Mouse (Mus musculus): Measurements from ENCODE around the gene Mamdc2. TPM values are rescaled to one million over a fixed set of nuclear protein-coding genes. Genes with fewer than 3 reads are reported as not detected.
A peak's percentile ranks its signal among the peaks of the same experiment; 100 is the strongest.

The Mamdc2 gene
- total and polyA plus RNA-seq, 3 experiments, result not detected

DNA sequence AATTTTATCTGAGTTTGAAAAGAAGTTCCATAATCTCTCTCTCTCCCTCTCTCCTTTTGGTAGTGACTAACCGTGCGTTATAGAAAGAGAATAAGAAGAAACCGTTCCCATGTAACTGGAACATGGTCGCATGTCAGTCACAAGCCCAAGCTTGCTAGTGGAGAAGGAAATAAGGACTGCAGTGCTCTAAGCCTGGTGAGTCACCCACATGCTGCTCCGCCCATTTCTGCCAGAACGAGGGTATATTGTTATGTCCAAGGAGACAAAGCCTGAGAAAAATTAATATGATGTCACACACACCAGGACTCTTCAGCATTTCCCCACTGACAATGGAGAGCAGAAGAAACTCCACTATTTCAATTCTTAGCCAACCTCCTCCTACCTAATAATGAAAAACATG, 93.5 kb downstream of the Mamdc2 start (continued):
- TF ChIP-seq MYC (IDR thresholded peaks at IDR 0.05; ENCODE audit: low read depth, low read length), result no peak
- no peak for TF ChIP-seq MXI1 (IDR thresholded peaks at IDR 0.05; ENCODE audit: low read depth, low read length)
- no peak for TF ChIP-seq TCF12 (IDR thresholded peaks at IDR 0.05; ENCODE audit: low read depth, low read length)
- no peak for TF ChIP-seq RAD21 (IDR thresholded peaks at IDR 0.05; ENCODE audit: low read depth, low read length)

DNA sequence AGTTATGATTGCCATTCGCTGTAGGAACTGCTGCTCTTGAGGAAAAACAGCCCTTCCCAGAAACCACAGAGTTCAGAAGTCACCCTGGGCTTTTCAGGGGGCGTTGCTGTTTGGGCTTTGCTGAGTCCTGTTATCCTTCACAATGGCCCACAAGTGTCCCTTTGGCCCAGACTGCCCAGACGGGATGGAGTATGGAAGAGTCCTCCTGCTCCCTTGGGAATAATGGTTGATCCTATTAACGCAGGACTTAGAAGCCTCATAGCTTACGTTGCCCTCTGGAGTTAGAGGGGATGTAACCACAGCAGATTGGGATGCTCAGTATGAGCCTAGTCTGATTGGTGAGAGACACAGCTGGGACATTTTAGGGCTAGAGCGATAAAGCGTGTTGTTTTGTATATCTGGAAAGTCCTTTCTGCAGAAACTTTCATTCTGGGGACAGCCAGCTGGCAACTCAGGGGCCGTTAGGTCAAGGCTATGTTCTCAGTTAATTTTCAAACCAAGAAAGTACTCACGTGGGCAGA, 94.3 kb downstream of the Mamdc2 start:
- peaks cover 3% of the 10 kb centered on the region; the same call in 1 of the 2 replicates for H3K9me3 ChIP-seq (replicated peaks; ENCODE audit: insufficient read depth, low read length)
- no peaks in the 10 kb centered on the region for H3K36me3 ChIP-seq (ENCODE audit: control insufficient read depth in 1 of 2, insufficient read depth in 2 of 2, low read length in 2 of 2)
- no peaks in the 10 kb centered on the region for H3K4me1 ChIP-seq (ENCODE audit: control insufficient read depth in 1 of 2, insufficient read depth in 2 of 2, low read length in 2 of 2)
- TF ChIP-seq POLR2AphosphoS2 (IDR thresholded peaks at IDR 0.05; ENCODE audit: low read length), result no peak
- TF ChIP-seq ZNF384 (IDR thresholded peaks at IDR 0.05; ENCODE audit: low read depth, low read length), result no peak
- no peak for TF ChIP-seq USF2 (IDR thresholded peaks at IDR 0.05; ENCODE audit: borderline replicate concordance in 1 of 2, insufficient read depth in 1 of 2, low read depth in 1 of 2, low read length in 2 of 2)
- no peak for TF ChIP-seq MEF2A (IDR thresholded peaks at IDR 0.05; ENCODE audit: extremely low read depth, insufficient replicate concordance, low read depth, low read length, poor library complexity, severe bottlenecking)
- DNase-seq (ENCODE audit: low read depth, low spot score), result no peak
- no peak overlapping the region for H3K27ac ChIP-seq (ENCODE audit: control insufficient read depth, low read depth, low read length)
- H3K79me2 ChIP-seq (ENCODE audit: control insufficient read depth, insufficient read depth, low read length, poor library complexity), result no peaks in the 10 kb centered on the region
- H3K9ac ChIP-seq (ENCODE audit: control insufficient read depth, low read depth, low read length, poor library complexity, severe bottlenecking), result no peak overlapping the region
- no peak overlapping the region for H3K4me3 ChIP-seq (ENCODE audit: control insufficient read depth in 1 of 2, insufficient read depth in 1 of 2, low read depth in 2 of 2, low read length in 2 of 2)
- H3K27me3 ChIP-seq (ENCODE audit: control insufficient read depth in 1 of 2, insufficient read depth in 2 of 2, low read length in 2 of 2), result no peaks in the 10 kb centered on the region

DNA sequence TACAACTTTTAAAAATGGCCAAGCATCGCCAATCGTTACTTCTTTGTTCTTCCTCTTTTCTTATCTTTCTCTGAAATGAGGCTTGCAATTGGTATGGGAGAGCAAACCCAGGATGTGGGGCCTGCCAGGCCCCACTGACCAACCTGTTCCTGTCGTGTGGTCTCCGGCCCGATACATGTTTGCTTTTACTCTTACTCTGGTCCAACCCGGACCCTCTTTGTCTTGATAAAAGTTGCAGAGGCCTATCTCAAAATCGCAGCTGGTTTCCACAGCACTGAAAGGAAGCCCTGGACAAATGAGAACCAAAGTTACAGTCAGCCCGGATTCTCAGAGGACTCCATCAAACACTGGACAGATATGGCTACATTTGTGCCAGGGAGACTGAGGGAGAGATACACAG, 95.1 kb downstream of the Mamdc2 start:
- Histone ChIP-seq H3K79me2 (ENCODE audit: control insufficient read depth, insufficient read depth, low read length, poor library complexity) (no peaks in the 10 kb centered on the region), H3K27me3 (ENCODE audit: control insufficient read depth in 1 of 2, insufficient read depth in 2 of 2, low read length in 2 of 2) (no peaks in the 10 kb centered on the region), H3K9ac (ENCODE audit: control insufficient read depth, low read depth, low read length, poor library complexity, severe bottlenecking) (no peak overlapping the region), H3K4me3 (ENCODE audit: control insufficient read depth in 1 of 2, insufficient read depth in 1 of 2, low read depth in 2 of 2, low read length in 2 of 2) (no peak overlapping the region), H3K4me1 (ENCODE audit: control insufficient read depth in 1 of 2, insufficient read depth in 2 of 2, low read length in 2 of 2) (no peaks in the 10 kb centered on the region), H3K36me3 (ENCODE audit: control insufficient read depth in 1 of 2, insufficient read depth in 2 of 2, low read length in 2 of 2) (no peaks in the 10 kb centered on the region), H3K9me3 (replicated peaks; ENCODE audit: insufficient read depth, low read length) (peaks cover 3% of the 10 kb centered on the region; the same call in 1 of the 2 replicates), H3K27ac (ENCODE audit: control insufficient read depth, low read depth, low read length) (peak overlapping the region; percentile 36)
- TF ChIP-seq TAL1 (IDR thresholded peaks at IDR 0.05; ENCODE audit: low read length) (peak; percentile 80), RCOR1 (IDR thresholded peaks at IDR 0.05; ENCODE audit: low read depth, low read length) (no peak), EP300 (IDR thresholded peaks at IDR 0.05; ENCODE audit: low read depth in 1 of 2, low read length in 2 of 2) (peak; percentile 25 to 29; a peak in 2 of 4 replicates)
- peak; percentile 48 for DNase-seq (ENCODE audit: low read depth, low spot score)

Measured in MEL (cell line).